Mouse (Mus musculus) bone marrow, adult 2 months (tissue): ENCODE data around the gene Bcat2.

Experiments
- CTCF ChIP-seq: fragments of 200-500 bp; IDR thresholded peaks from 2 replicates; pipeline ENCODE4 v1.5.1; 2011; ENCODE audit warnings: low read length, control low read depth; ENCODE audit not compliant: control insufficient read depth, insufficient read depth
- POLR2A ChIP-seq: fragments of 200-500 bp; IDR thresholded peaks from 2 replicates; pipeline ENCODE4 v1.6.1; 2011; ENCODE audit warnings: low read depth, mild to moderate bottlenecking, control low read depth, low read length, borderline replicate concordance; ENCODE audit not compliant: control insufficient read depth

GRCm38 (mm10) chr7:45618316-45618715 lies 48.4 kb downstream of the Bcat2 start:
- TF ChIP-seq CTCF (no peak), POLR2A (no peak)
